Mouse (Mus musculus) embryonic facial prominence, embryonic 13.5 days (tissue): ENCODE measurements around the gene Camta1. TPM values are rescaled to one million over a fixed set of nuclear protein-coding genes. Genes with fewer than 3 reads are reported as not detected.

Experiments
- ATAC-seq: fragments of 200-750 bp; cut with Nextera tagmentation; 2 replicates; pipeline ENCODE4 v1.8.0; 2017; ENCODE audit warnings: low read depth; ENCODE audit not compliant: insufficient number of reproducible peaks, insufficient read depth, low FRiP score, low TSS enrichment
- H3K27ac ChIP-seq: fragments of 300-500 bp; sonication (generic); 2 replicates; pipeline ENCODE4 v1.5.1; 2015; ENCODE audit warnings: moderate library complexity, mild to moderate bottlenecking, inconsistent platforms
- H3K27me3 ChIP-seq: fragments of 300-500 bp; sonication (generic); 2 replicates; pipeline ENCODE4 v1.6.1; 2015; ENCODE audit warnings: mild to moderate bottlenecking, inconsistent platforms
- H3K36me3 ChIP-seq: fragments of 300-500 bp; sonication (generic); 2 replicates; pipeline ENCODE4 v1.6.1; 2015; ENCODE audit warnings: mild to moderate bottlenecking, inconsistent platforms
- H3K4me1 ChIP-seq: fragments of 300-500 bp; sonication (generic); 2 replicates; pipeline ENCODE4 v1.6.1; 2015; ENCODE audit warnings: inconsistent platforms
- H3K4me2 ChIP-seq: fragments of 300-500 bp; sonication (generic); 2 replicates; pipeline ENCODE4 v1.6.1; 2015; ENCODE audit warnings: moderate library complexity, mild to moderate bottlenecking, inconsistent platforms
- H3K4me3 ChIP-seq: fragments of 300-500 bp; sonication (generic); 2 replicates; pipeline ENCODE4 v1.5.1; 2015; ENCODE audit warnings: mild to moderate bottlenecking, inconsistent platforms
- H3K9ac ChIP-seq: fragments of 300-500 bp; sonication (generic); 2 replicates; pipeline ENCODE4 v1.6.1; 2015; ENCODE audit warnings: mild to moderate bottlenecking, inconsistent platforms
- H3K9me3 ChIP-seq: fragments of 300-500 bp; sonication (generic); 2 replicates; pipeline ENCODE4 v1.6.1; 2016; ENCODE audit warnings: inconsistent platforms
- WGBS: fragments of 180-500 bp; shearing (Covaris S2); methylation state at CpG from one replicate; pipeline ENCODE4 v1.1.7; 2015; ENCODE audit warnings: mixed read lengths; 5-methylcytosine and 5-hydroxymethylcytosine counted together
- polyA plus RNA-seq: library from polyadenylated mRNA; unstranded; fragments of >200 nt; fragmentation: Nextera tagmentation; extraction: Ambion mirVana; gene quantifications from 2 replicates; pipeline ENCODE4 v1.2.1, GENCODE M21; 2015

Gene Camta1
- polyA plus RNA-seq, 1 experiment from 2014 or later: 106 TPM

DNA sequence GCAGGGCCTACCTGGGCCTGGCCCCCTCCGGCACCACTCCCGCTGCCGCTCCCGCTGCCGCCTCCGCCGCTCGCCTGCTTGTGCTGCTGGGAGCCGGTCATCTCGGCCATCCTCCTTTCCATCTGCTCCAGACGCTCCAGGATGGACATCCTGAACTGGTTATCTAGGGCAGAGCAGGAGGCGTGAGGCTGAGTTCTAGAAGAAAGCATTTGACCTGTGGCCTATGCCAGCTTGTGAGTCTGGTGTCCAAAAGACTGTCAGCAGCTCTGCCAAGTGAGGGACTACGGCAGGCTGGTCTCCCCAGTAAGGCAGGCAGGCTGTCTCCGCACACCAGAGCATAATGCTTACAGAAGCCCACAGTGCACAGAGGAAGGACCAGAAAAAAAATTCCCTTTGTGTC is 772.9 kb downstream of the Camta1 start:
- Histone ChIP-seq H3K4me2 (no peak overlapping the region), H3K36me3 (peaks cover 36% of the 10 kb centered on the region), H3K9me3 (no peaks in the 10 kb centered on the region), H3K27ac (no peak overlapping the region), H3K9ac (no peak overlapping the region; the same call in 1 of the 2 replicates), H3K27me3 (no peaks in the 10 kb centered on the region), H3K4me3 (no peak overlapping the region), H3K4me1 (no peaks in the 10 kb centered on the region)
- ATAC-seq: no peak
- 88% methylated on average over 14 of the region's 14 CpGs for WGBS

- 95% methylated on average over 1 of the region's 1 CpGs for WGBS
- H3K36me3 ChIP-seq: peaks cover 48% of the 10 kb centered on the region
- no peak overlapping the region for H3K27ac ChIP-seq
- no peak overlapping the region for H3K4me2 ChIP-seq
- no peak for ATAC-seq
- H3K9me3 ChIP-seq: no peaks in the 10 kb centered on the region
- no peaks in the 10 kb centered on the region for H3K4me1 ChIP-seq
- H3K9ac ChIP-seq: no peak overlapping the region
- H3K27me3 ChIP-seq: no peaks in the 10 kb centered on the region
- no peak overlapping the region for H3K4me3 ChIP-seq
Observed at GRCm38 (mm10) chr4:151087358-151087757, 774.3 kb downstream of the Camta1 start.

GRCm38 (mm10) chr4:151083027-151083426 is 778.6 kb downstream of the Camta1 start:
- H3K4me2 ChIP-seq: no peak overlapping the region
- H3K4me1 ChIP-seq: no peaks in the 10 kb centered on the region
- H3K27ac ChIP-seq: no peak overlapping the region
- H3K36me3 ChIP-seq: peaks cover 75% of the 10 kb centered on the region
- H3K4me3 ChIP-seq: no peak overlapping the region
- H3K9ac ChIP-seq: no peak overlapping the region
- no peak for ATAC-seq
- no peaks in the 10 kb centered on the region for H3K9me3 ChIP-seq
- 78% methylated on average over 5 of the region's 5 CpGs for WGBS
- H3K27me3 ChIP-seq: no peaks in the 10 kb centered on the region

DNA sequence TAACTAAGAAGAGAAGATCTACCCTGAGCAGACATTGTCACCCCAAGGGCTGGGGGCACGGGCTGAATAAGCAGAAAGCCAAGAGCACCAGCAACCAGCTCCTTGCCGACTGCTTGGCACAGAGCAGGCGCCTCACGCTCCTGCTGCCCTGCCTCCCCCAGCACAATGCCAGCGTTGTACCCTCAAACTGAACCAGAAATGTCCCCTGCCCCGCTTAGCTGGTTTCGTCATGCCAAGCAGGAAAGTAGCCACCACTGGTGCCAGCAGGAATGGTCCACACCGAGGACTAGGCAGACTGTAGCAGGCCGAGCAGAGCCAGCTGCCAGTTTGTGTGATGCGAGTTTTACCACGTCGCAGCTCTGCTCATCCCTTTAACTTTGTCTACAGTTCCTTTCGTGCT is 779.7 kb downstream of the Camta1 start:
- WGBS: 88% methylated on average over 13 of the region's 13 CpGs
- Histone ChIP-seq H3K9me3 (no peaks in the 10 kb centered on the region), H3K4me3 (no peak overlapping the region), H3K27me3 (no peaks in the 10 kb centered on the region), H3K36me3 (peaks cover 72% of the 10 kb centered on the region), H3K4me2 (no peak overlapping the region), H3K4me1 (no peaks in the 10 kb centered on the region), H3K27ac (no peak overlapping the region), H3K9ac (no peak overlapping the region)
- ATAC-seq: no peak

DNA sequence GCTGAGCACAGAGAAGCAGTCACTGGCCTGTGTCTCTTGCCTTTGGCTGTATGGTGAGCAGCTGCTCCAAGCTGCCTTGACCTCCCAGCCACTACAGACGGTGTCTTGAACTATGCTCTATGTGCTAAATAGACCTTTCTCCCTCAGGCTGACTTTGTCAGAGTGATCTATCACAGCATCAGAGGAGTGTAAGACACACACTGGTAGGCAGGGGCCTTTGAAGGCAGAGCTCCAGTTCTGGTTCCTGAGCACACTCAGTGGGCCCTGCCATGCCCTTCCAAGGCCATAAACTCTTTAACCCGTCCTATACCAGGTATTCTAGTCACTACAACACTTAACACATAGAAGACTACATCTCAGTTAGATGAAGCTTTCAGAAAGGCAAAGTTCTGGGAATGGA is 780.3 kb downstream of the Camta1 start:
- Histone ChIP-seq H3K4me3 (no peak overlapping the region), H3K9ac (no peak overlapping the region), H3K27ac (no peak overlapping the region), H3K27me3 (no peaks in the 10 kb centered on the region), H3K9me3 (no peaks in the 10 kb centered on the region), H3K36me3 (peaks cover 72% of the 10 kb centered on the region), H3K4me2 (no peak overlapping the region), H3K4me1 (no peaks in the 10 kb centered on the region)
- WGBS: 73% methylated on average over 2 of the region's 2 CpGs
- no peak for ATAC-seq

DNA sequence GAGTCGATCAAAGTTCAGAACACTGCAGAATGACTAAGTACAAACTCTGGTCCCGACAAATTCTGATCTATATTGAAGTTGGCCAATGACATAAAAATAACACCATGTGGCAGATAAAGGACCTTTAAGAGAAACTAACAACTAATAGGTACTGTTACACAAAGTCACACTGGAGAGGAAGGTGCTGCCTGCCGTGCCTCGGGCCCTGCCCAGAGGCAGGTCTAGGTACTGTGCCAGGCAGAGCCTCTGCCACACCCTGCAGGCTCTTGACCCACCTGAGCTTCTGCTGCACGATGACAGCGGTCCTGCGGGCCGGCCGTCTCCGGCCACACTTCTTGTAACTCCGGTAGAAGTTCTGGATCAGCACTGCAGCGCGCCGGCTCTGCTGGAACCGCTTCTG is 786.9 kb downstream of the Camta1 start:
- Histone ChIP-seq H3K4me3 (no peak overlapping the region), H3K9ac (no peak overlapping the region), H3K27ac (no peak overlapping the region), H3K9me3 (no peaks in the 10 kb centered on the region), H3K4me2 (no peak overlapping the region), H3K27me3 (no peaks in the 10 kb centered on the region), H3K4me1 (no peaks in the 10 kb centered on the region), H3K36me3 (peaks cover 34% of the 10 kb centered on the region)
- 93% methylated on average over 15 of the region's 15 CpGs for WGBS
- ATAC-seq: no peak

GRCm38 (mm10) chr4:151073108-151073744 is 788.5 kb downstream of the Camta1 start:
- peaks cover 19% of the 10 kb centered on the region for H3K36me3 ChIP-seq
- H3K27me3 ChIP-seq: no peaks in the 10 kb centered on the region
- H3K9me3 ChIP-seq: no peaks in the 10 kb centered on the region
- H3K27ac ChIP-seq: no peak overlapping the region
- WGBS: 47% methylated on average over 13 of the region's 13 CpGs
- no peak overlapping the region for H3K4me2 ChIP-seq
- no peak for ATAC-seq
- no peak overlapping the region for H3K9ac ChIP-seq
- H3K4me1 ChIP-seq: no peaks in the 10 kb centered on the region
- H3K4me3 ChIP-seq: no peak overlapping the region

DNA sequence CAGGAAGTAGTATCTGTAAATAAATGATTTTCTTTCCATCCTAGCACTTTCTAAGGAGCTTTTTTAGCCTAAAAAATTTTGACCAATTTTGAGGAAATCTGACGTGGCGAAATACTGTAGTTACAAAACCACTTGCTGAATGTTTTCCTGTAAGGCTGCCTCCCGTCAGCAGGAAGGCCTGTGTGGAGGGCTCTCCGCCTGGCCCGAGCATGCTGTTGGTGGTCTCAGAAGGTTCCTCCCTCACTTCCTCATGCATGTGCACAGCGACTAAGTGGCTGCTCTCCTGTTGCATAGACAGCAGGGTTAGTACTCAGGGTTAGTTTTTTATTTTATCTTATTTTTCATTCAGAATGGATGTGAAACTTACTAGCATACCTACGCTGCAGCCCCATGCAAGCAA is 790.7 kb downstream of the Camta1 start:
- no peak for ATAC-seq
- 83% methylated on average over 7 of the region's 7 CpGs for WGBS
- Histone ChIP-seq H3K9ac (no peak overlapping the region), H3K4me2 (no peak overlapping the region), H3K27me3 (no peaks in the 10 kb centered on the region), H3K4me3 (no peak overlapping the region), H3K4me1 (no peaks in the 10 kb centered on the region), H3K27ac (no peak overlapping the region), H3K9me3 (no peaks in the 10 kb centered on the region), H3K36me3 (peaks cover 15% of the 10 kb centered on the region)

DNA sequence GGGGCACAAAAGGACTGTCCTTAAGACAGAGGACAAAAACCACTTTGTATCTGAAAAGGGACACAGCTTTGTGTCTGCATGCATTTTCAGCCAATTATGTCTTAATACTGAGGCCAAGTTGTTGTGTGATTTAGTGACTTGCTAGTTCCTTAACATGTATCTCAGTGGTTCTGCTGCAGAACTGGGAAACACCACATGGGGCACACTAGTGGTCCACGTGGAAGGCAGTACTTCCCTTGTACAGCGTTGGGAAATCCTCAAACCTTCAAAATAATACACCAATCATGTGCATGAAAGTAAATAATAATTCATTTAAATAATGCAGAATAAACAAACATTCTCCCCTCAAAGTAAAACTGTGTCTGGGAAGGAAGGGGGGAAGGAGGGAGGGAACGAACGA is 792.9 kb downstream of the Camta1 start:
- no peak for ATAC-seq

GRCm38 (mm10) chr4:151059566-151059965 is 802.1 kb downstream of the Camta1 start:
- no peaks in the 10 kb centered on the region for H3K27me3 ChIP-seq
- H3K4me2 ChIP-seq: no peak overlapping the region
- H3K4me3 ChIP-seq: no peak overlapping the region
- no peak overlapping the region for H3K9ac ChIP-seq
- peaks cover 18% of the 10 kb centered on the region for H3K4me1 ChIP-seq
- no peak overlapping the region for H3K27ac ChIP-seq
- peaks cover 8% of the 10 kb centered on the region; the same call in 1 of the 2 replicates for H3K36me3 ChIP-seq
- peaks cover 6% of the 10 kb centered on the region; the same call in 1 of the 2 replicates for H3K9me3 ChIP-seq
- 96% methylated on average over 4 of the region's 4 CpGs for WGBS
- ATAC-seq: no peak

More for the DNA sequence above, 792.9 kb downstream of the Camta1 start:
- no peaks in the 10 kb centered on the region for H3K9me3 ChIP-seq
- H3K9ac ChIP-seq: no peak overlapping the region
- no peak overlapping the region for H3K4me2 ChIP-seq
- no peak overlapping the region for H3K4me3 ChIP-seq
- WGBS: 68% methylated on average over 4 of the region's 4 CpGs
- H3K27me3 ChIP-seq: no peaks in the 10 kb centered on the region
- no peaks in the 10 kb centered on the region for H3K4me1 ChIP-seq
- H3K36me3 ChIP-seq: 0 out of 2 replicates have a peak, but pooled peaks cover 5% of the 10 kb centered on the region
- H3K27ac ChIP-seq: no peak overlapping the region

DNA sequence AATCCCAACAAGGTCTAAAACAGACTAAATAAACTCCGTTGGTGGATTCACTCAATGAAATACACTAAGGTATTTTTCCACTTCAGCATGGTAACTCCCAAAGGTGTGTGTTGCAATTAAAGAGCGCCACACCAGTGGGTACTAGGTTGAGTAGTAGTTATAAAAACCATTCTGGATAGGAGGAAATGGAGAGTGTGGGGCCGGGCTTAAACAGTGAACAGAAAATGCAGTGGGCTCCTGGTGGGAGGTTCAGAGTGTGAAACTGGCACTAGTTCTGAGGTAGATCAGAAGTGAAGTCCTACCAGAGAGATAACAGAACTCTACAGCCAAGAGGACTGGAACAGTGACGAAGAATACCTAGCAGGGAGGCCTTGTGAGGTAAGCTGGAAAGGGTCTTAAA is 803.0 kb downstream of the Camta1 start:
- Histone ChIP-seq H3K9ac (peak overlapping the region; percentile 67), H3K4me1 (peaks cover 18% of the 10 kb centered on the region), H3K4me2 (peak overlapping the region; percentile 69), H3K4me3 (peak overlapping the region; percentile 91), H3K36me3 (peaks cover 14% of the 10 kb centered on the region), H3K9me3 (peaks cover 6% of the 10 kb centered on the region; the same call in 1 of the 2 replicates), H3K27me3 (no peaks in the 10 kb centered on the region), H3K27ac (peak overlapping the region; percentile 84)
- 80% methylated on average over 4 of the region's 4 CpGs for WGBS
- ATAC-seq: no peak
